Mouse (Mus musculus): ENCODE results near the gene Tom1l2. TPM values are rescaled to one million over a fixed set of nuclear protein-coding genes. Genes with fewer than 3 reads are reported as not detected.

Gene Tom1l2
- total RNA-seq, 4 experiments from 2014 or later, result 98.4 to 137 (median 112) TPM

DNA sequence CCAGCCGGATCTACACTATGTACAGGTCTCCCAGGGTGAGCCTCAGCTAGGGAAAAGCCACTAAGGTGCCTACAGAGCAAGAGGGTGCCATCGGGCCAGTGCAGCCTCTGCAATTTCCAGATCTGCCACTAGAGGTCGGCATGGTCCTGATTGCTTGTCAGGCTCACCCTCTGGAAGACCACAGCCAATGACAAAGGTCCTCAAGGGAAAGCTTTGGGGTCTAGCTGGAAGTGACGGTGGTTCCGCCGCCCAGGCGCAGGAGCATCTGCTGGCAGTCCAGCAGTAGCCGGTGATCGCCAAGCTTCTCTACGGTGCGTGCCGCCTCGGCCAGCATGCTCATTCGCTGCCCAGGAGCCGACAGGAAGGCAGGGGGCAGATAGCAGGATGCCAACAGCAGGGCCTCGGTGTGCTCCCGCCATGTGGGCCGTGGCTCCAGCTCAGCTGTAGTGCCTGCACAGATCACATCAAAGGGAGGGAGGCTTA lies 153.0 kb downstream of the Tom1l2 start:
- DNase-seq, result peak; percentile 82

DNA sequence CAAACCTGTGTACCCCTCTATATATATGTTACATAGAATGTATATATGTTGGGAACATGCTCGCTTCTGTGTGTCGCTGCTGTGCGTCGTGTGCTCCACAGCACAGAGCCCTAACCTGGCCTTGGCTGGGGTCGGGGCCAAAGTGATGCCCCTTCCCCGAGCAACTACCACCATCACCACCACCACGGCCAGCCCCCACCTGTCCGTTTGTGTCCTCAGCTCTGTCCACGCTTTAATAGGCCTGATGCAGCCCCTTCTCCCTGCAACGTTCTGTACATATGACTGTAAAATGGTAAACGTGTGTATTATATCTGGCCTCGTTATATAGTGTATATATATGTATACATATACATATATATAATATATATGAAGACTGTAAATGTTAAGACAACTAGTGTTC lies 154.1 kb downstream of the Tom1l2 start:
- DNase-seq, result no peak

DNA sequence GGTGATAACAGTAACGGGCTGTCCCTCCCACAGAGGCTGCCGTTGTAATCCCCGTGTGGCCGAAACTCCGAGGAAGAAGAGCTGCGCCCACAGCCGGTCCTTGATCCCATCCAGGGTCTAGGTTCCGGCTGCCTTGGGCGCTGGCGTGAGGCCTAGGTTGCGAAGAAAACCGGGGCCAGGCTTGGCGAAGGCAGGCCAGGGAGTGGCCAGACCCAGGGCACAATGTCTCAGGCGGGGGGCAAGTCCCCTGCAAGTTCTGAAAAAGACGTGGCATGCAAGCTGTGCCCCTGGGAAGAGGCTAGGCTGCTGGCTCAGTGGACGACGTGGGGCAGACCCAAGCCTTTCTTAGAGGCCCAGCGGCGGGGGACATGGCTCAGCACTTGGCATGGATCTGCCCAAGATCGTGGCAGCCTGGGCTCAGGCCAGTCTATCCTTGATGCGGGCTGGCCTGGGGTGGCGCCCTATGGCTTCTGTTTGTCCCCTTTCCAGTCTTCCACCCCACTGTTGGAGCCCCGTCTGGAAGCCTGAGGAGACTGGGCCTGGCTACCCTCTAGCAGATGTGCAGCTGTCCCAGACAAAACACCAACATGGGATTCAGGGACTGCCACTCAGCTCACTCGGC lies 154.6 kb downstream of the Tom1l2 start:
- DNase-seq, result no peak

DNA sequence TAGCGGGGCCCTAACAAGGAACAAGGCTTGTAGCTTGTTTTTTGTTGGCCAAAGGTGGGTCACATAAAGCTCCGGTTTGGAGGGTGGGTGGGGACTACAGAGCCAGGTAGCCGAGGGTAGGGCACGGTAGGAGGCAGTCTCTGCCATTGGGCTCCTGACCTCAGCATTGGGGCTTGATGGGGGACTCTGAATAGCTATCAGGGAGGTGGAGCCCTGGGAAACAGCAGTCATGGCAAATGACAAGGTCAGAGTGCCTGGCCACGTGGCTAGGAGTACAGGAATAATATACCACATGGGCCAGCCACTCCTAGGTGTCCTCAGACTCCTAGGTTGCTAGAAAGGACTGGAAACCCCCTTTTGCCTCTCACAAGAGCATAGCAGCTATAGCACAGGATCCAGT lies 156.4 kb downstream of the Tom1l2 start:
- no peak for DNase-seq

DNA sequence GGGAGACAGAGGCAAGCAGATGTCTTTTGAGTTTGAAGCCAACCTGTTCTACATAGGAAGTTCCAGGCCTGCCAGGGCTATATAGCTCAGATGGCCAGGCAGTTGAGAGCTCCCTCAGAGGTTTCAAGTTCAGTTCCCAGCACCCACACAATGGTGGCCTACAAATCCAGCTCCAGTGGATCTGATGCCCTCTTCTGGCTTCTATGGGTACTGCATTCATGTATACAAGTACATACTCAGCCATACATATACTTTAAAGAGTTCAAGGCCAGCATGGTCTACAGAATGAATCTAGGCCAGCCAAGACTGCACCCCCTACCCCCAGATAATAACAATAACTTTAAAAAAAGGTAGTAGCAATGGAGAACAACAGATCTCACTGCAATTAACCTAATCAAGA lies 157.6 kb downstream of the Tom1l2 start:
- DNase-seq, result no peak

DNA sequence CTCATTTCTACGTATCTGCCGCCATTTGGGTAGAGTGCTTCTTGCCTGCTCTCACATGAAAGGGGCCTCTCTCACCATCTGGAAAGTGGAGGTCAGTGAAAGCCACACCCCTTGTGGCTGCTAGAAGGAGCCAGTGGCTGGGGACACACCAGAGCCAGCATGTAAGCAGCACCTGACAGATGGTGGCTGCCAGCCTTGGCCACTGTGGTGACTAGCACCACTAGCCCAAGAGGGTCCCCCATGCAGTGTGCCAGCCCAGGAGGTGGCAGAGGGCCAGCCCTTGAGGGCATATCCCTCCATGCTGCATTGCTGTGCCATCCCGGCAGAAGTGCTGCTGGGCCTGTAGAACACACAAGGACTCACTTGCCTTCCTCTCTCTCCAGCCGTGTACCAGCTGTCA lies 159.1 kb downstream of the Tom1l2 start:
- DNase-seq, result no peak

DNA sequence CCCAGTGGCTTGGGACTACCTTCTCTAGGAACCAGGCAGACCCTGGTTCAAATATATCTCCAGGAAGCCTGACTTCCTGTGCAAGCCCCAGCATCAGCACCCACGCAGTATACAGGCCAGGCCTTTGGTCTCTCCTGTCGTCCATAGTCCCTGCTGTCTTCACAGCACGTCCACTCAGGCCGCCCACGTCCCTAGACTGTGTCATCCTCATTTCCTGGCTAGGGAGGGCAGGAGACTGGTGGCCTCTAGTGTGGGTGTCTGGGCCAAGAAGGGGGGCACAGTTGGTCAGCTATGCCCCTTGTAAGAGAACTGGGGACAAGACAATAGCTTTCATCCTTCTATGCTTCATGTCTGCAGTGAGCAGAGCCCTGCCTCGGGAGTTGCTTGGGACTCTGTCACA lies 160.2 kb downstream of the Tom1l2 start:
- DNase-seq, result no peak

DNA sequence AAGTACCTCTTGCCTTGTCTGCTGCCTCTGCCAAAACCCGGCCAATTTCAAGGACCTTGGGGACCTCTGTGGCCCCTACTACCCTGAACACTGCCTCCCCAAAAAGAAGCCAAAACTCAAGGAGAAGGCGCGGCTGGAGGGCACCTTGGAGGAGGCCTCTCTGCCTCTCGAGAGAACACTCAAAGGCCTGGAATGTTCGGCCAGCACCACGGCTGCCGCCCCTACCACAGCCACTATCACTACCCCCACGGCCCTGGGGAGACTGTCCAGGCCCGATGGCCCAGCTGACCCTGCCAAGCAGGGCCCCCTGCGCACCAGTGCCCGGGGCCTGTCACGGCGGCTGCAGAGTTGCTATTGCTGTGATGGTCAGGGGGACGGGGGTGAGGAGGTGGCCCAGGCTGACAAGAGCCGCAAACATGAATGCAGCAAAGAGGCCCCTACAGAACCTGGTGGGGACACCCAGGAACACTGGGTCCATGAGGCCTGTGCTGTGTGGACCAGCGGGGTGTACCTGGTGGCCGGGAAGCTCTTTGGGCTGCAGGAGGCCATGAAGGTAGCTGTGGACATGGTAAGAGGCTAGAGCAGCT lies 162.6 kb downstream of the Tom1l2 start:
- DNase-seq, result no peak

DNA sequence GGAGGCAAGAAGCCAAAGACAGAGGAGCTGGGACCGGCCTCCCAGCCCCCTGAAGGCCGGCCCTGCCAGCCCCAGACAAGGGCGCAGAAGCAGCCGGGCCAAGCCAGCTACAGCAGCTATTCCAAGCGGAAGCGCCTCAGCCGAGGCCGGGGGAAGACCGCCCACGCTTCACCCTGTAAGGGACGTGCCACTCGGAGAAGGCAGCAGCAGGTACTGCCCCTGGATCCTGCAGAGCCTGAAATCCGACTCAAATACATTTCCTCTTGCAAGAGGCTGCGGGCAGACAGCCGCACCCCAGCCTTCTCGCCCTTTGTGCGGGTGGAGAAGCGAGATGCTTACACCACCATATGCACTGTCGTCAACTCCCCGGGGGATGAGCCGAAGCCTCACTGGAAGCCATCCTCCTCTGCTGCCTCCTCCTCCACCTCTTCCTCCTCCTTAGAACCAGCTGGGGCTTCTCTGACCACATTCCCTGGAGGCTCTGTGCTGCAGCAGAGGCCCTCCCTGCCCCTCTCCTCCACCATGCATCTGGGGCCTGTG lies 163.1 kb downstream of the Tom1l2 start:
- no peak for DNase-seq

DNA sequence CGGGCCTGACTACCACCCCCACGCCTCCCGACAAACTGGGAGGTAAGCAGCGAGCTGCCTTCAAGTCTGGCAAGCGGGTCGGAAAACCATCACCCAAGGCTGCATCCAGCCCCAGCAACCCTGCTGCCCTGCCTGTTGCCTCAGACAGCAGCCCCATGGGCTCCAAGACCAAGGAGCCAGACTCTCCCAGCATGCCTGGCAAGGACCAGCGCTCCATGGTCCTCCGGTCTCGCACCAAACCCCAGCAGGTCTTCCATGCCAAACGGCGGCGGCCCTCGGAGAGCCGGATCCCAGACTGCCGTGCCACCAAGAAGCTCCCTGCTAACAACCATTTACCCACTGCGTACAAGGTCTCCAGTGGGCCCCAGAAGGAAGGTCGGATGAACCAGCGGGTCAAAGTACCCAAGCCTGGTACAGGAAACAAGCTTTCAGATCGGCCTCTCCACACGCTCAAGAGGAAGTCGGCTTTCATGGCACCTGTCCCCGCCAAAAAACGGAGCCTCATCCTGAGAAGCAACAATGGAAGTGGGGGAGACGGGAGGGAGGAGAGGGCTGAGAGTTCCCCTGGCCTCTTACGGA lies 164.3 kb downstream of the Tom1l2 start:
- no peak for DNase-seq

DNA sequence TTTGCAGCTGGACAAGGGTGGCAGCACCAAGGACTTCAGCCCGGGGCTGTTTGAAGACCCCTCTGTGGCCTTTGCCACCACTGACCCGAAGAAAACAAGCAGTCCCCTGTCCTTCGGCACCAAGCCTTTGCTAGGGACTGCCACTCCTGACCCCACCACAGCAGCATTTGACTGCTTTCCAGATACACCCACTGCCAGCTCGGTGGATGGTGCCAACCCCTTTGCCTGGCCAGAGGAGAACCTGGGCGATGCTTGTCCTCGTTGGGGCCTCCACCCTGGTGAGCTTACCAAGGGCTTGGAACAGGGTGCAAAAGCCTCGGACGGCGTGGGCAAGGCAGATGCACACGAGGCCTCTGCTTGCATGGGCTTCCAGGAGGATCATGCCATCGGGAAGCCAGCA lies 165.6 kb downstream of the Tom1l2 start:
- DNase-seq, result no peak

DNA sequence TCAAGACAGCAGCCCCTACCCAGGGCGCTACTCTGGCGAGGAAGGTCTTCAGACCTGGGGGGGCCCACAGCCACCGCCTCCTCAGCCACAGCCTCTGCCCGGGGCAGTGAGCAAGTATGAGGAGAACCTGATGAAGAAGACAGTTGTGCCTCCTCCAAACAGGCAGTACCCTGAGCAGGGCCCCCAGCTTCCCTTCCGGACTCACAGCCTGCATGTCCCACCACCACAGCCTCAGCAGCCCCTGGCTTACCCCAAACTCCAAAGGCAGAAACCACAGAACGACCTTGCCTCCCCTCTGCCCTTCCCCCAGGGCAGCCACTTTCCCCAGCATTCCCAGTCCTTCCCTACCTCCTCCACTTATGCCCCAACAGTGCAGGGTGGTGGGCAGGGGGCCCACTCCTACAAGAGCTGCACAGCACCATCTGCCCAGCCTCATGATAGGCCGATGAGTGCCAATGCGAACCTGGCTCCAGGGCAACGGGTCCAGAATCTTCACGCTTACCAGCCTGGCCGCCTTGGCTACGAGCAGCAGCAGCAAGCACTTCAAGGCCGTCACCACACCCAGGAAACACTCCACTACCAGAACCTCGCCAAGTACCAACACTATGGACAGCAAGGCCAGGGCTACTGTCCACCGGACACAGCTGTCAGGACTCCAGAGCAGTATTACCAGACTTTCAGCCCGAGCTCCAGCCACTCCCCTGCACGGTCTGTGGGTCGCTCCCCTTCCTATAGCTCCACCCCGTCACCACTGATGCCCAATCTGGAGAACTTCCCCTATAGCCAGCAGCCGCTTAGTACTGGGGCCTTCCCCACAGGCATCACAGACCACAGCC lies 167.1 kb downstream of the Tom1l2 start:
- peak; percentile 46 for DNase-seq

DNA sequence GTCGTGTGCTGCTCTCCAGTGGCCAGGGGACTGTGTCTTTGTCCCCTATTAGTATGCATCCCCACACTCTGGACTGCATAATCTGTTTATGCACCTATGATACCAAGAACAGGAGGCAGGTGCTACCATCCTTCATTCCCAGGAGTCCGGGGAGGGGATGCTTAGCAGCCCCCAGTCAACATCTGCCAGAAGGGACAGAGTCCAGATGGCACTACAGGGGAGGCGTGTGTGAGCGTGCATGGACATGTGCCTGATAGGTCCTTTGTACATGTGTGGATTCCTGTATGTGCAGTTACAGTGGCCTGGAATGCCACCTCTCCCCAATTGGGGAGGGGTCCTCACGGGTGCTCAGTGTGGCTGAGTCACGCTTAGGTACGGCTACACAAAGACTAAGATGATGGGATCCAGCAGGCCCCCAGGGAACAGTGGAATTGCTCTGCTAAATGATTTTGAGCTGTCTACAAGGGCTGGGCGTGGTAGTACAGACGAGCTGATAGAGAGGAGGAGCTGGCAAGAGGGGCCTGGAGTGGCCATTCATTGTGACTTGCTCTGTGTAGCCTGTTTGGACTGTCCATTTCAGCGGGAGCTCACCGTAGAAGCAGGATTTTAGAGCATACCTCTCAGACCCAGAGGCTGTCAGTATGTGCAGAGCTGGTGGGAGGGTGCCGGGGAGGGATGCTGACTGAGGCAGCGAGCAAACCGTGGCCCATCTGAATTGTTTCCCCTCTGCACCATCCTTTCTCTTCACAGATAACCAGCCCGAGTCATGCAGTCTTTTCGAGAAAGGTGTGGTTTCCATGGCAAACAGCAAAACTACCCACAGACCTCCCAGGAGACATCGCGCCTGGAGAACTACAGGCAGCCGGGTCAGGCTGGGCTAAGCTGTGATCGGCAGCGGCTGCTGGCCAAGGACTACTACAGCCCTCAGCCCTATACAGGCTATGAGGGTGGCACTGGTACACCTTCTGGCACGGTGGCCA lies 168.1 kb downstream of the Tom1l2 start:
- DNase-seq, result no peak

DNA sequence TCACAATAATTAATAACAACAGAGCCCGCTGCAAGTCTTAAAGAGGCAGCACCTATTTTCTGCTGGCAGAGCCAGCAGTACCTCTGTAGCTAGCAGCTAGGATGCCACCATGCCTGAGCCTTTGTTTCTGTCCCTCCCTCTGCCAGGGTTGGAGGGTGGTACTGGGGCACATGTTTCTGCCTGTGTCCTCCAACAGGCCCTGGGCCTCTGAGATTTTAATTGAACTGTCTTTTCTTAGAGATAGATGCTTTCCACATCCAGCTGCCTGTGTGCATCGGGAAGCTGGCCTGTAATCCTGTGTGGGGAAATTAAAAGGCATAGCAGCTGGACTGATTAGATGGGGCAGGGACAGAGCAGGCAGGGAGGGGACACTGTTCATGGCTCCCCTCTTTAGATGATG lies 170.0 kb downstream of the Tom1l2 start:
- no peak for DNase-seq

DNA sequence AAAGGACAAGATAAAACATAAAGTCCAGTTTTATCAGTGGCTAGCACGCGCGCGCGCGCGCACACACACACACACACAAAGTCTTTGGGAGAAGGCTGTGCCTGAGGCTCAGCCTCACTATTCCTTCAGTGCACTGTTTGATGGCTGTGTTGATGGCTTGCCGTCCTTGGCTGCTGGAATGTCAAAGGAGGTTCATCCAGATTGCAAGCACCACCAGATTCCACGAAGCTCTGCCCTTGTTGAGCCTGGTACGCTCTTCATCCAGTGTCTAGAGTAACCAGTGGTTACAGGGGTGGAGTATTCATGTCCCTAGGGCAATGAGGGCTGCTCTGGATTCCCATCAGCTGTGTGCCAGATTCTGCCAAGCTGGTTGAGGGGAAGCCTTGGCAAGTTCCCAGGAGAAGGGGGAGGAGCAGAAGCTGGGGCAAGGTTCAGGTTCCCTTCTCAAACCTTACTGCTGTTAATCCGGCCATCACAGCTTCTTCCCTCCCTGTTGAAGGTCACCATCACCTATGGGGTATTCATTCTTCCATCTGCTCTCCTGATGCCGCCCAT lies 170.5 kb downstream of the Tom1l2 start:
- no peak for DNase-seq

DNA sequence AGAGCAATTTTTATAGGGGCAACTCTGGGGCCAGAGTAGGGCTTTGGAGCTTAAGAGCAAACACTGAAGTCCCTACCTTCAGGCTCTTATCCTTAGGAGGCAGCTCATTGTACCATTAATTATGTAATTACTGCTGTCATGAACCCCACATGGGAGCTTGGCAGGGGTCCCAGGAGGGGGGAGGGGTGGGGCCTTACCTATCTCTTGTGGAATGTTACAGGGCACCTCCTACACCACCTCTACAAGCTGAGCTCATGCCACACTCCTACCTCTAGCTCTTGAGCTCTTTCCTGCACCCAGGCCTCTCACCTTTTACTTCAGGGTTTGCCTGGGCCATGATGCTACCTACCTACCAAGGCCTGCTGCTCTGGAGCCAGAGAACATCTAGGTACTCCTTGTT lies 174.2 kb downstream of the Tom1l2 start:
- DNase-seq, result no peak

DNA sequence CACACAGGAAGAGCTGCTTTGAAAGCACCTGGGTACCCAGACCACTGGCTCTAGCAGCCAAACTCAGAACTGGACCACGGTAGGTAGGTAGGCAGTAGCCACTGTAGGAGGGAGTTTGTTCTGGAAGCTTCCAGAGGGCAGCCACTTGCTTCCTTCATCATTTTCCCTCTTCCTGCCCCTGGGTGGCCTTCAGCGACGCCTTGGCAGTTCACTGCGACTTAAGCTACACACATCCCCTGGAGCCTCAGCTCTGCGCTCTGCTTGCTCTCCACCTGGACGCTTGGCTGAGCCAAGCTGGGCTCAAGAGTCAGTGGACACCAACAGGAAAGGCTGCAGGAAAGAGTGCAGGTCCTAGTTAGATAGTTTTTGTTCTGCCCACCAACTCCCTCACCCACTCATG lies 174.7 kb downstream of the Tom1l2 start:
- no peak for DNase-seq

DNA sequence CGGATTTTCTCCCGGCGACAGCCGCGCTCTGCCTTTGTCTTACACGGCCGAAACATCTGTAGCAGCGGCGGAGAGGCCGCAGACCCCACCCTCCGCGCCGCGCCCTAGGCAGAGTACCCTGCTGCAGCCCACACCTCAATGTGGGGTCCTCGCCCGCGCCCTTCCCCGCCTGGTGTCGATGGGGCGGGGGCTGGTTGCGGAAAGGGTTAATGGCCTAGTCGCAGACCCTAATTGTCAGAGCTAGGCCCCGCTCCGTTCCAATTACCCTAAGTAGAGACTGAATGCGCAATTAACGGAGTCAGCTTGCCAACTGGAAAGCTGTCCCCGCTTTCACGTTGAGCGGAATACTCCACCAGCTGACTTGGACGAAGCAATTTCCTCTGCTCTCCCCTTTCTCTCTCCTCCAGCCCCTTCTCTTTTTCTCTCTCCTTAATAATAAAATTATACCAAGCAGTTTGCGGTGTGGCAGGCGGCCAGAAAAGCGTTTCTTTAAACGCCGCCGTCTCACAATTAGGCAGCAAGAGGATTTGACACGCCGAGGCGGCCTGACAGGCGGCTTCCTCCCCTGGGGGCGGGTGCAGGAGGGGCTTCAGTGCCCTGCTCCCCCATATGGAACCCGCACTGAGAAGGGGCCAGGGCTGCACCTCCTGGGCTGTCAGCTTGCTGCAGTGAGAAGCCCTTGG lies 175.6 kb downstream of the Tom1l2 start:
- no peak for DNase-seq
